Mouse (Mus musculus): ENCODE measurements around the gene Snrpd2. TPM values are rescaled to one million over a fixed set of nuclear protein-coding genes. Genes with fewer than 3 reads are reported as not detected.

Gene Snrpd2
- total RNA-seq, 4 experiments from 2014 or later, result 63.5 to 76.4 (median 68.8) TPM

DNA sequence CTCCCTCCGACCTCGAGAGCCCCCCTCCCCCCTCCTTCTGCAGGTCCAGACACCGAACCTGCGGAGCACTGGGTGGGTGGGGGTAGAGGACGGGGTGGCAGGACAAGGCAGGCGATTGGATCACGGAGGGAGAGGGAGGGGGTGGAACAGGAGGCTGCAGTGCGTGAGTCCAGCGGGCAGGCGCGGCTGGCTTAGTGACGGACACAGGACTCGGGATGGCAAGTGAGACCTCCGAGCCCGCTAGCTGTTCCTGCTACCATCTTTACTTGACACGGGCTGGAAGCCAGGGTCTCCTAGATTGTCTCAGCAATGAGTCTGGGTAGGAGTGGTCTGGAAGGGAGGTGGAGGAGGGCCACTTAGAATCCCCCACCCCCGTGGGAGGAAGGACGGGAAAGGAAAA lies 28.5 kb downstream of the Snrpd2 start:
- no peak for DNase-seq (ENCODE audit: low spot score)

DNA sequence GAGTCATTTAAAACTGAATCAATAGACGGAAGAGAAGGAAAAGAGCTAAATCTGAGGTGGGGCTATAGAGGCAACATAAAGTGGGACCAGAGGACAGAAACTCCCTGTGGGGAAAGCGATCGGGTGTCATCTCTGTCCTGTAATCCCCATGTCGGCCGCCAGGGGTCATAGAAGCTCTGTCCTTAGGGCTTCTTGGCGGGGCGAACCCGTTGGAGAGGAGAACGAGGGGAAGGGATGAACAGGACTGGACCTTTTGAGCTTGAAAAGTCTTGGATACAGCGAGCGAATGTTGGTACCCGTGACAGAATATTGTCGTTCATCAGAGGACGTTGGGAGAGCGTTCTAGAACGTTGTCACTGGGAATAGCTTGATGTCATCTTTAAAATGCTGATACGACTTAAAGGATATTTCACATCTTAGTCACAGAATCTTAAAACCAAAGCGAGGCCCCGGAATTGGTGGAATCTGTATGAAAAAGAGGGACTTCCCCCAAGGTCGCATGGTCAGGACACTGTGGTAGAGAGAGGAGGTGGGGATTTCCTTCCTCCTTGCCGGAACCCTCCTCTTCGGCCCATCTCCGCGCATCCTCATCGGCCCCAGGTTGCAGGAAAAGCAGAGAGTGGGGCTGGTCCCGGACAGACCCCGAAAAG lies 29.0 kb downstream of the Snrpd2 start:
- peak; percentile 77 for DNase-seq (ENCODE audit: low spot score)

DNA sequence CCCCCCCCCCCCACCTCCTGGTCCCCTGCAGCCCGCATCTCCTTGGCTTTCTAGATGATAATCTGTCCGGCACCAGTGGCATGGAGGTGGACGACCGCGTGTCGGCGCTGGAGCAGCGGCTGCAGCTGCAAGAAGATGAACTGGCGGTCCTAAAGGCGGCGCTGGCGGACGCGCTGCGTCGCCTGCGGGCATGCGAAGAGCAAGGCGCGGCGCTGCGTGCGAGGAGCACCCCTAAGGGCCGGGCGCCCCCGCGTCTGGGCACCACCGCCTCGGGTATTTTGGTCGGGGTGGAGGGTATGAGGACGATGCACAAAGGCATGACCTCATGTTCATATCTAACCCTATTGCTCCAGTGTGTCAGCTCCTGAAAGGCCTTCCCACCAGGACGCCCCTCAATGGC lies 29.7 kb downstream of the Snrpd2 start:
- peak; percentile 42 for DNase-seq (ENCODE audit: low spot score)

DNA sequence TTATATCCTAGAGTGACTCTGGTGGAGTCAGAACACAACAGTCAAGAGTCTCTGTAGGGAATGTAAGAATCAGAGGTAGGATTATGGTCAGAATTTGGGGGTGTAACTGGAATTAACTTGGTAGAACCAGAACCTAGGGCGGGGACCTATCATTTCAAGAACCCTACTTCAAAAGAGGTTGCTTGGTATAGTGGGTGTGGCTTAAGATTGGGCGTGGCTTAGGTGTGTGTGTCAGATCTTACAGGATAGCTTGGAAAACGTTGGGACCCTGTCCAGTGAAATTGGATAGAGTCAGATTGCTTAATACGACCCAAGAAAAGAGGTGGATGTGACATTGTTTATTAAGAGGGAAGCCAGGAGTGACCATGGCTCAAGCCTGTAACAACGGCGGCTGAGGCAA lies 30.4 kb downstream of the Snrpd2 start:
- no peak for DNase-seq (ENCODE audit: low spot score)

DNA sequence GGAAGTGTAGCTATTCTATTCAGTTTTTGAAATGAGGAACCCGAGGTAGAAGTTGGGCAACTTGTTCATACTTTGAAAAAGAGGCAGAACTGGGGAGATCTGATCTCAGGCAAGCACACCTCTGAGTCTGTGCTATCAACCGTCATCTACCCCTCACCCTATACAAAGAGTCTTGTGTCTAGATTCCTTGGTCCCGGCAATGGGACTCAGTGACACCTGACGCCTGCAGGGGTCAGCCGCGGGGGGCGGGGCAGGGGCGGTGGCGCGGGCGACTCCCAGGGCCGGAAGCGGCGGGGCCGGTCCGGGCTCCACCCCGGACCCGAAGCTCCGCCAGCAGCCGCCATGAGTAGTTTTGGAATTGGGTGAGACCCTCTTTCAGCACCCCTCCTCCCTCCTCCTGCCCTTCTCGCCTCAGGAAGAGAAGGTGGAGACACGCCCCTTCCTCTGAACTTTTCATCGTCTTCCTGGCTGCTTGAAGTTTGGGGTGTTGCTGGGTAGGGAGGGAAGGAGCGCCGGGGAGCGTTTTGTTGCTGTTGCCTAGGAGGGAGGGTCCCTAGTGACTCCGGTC lies 31.4 kb downstream of the Snrpd2 start:
- DNase-seq (ENCODE audit: low spot score), result peak; percentile 44

DNA sequence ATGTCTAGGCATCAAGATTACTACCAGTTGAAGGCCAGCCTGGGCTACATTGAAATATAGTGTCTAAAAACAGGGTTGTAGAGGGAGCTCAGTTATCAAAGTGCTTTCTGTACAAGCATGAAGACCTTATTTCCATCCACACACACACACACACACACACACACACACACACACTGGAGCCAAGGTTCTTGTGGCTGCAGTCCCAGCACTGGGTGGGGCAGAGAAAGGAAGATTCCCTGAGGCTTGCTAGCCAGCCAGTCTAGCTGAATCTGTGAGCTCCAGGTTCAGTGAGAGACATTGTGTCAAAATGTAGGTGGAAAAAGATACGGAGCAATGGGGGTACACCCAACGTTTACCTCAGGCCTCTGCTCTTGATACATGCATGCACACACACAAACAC lies 34.7 kb downstream of the Snrpd2 start:
- no peak for DNase-seq (ENCODE audit: low spot score)

DNA sequence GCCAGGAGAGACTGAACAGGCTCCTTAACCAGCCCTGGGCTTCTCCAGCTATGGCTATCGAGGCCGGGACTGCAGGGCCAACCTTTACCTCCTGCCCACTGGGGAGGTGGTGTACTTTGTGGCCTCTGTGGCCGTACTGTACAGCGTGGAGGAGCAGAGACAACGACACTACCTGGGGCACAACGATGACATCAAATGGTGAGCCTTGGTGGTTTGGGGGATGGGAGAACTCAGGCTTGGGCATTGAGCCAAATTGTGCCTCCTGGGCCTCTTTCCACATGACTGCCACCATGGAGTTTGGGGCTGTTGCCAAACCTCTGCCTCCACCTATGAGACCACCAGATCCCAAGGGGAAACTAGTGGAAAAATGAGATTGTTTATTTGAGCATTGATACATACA lies 35.2 kb downstream of the Snrpd2 start:
- no peak for DNase-seq (ENCODE audit: low spot score)

DNA sequence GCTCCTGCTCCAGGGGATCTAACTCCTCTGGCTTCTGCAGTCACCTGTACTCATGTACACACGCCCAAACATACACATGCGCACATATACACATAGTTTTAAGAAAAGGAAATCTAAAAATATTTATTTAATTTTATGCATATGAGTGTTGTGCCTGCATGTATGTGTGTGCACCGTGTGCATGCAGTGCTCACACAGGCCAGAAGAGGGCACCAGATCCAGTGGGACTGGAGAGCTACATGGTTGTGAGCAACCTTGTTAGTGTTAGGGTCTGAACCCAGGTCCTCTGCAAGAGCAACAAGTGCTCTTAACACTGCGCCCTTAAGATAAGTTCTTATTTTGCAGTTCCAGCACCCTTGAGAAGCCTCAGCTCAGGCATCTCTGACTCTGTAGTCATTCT lies 45.2 kb downstream of the Snrpd2 start:
- DNase-seq (ENCODE audit: low spot score), result no peak

DNA sequence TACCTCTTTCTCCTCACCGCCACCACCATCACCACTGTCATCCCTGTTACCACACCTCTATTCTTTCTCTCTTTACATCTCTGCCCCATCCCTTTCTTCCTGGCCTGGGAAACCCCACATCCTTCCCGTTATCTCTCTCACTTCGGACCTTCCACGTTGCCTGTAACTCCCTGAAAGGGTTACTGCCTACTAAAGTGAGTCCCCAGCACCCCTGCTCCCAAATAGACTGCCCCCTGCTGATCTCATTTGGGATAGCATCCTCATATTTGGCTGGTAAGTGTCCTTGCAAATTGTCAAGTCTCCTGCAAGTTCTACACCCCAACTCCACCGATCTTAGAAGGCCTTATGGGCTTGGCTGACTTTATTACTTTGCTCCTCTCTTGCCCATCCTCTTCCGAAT lies 47.2 kb downstream of the Snrpd2 start:
- DNase-seq (ENCODE audit: low spot score), result no peak

DNA sequence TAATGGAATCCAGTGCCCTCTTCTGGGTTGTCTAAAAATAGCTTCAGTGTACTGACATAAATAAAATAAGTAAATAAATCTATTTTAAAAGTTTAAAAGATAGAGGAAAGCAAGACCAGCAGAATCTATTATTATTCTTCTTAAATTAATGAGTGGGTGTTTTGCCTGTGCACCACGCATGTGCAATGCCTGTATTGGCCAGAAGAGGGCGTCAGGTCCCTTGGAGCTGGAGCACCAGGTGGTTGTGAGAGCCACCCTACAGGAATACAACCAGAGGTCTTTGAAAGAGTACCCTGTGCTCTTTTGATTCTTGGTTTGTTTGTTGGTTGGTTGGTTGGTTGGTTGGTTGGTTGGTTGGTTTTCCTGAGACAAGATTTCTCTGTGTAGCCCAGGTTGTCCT lies 48.5 kb downstream of the Snrpd2 start:
- no peak for DNase-seq (ENCODE audit: low spot score)

DNA sequence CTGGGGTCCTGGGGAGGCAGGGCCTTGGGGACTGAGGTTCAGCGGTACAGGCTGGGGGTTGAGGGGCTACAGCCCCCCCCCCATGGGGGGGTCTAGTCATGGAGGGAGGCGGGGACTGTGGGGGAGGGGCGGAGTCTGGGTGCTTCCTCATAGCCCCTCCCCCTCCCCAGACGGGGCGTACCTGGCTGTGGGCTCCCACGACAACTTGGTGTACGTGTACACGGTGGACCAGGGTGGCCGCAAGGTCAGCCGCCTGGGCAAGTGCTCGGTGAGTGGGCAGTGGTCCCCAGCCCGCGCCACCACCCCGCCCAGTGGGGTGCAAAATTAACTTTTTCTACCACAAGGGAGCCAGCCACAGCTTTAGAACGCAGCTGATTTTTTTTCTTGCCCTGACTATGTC lies 52.1 kb downstream of the Snrpd2 start:
- no peak for DNase-seq (ENCODE audit: low spot score)

DNA sequence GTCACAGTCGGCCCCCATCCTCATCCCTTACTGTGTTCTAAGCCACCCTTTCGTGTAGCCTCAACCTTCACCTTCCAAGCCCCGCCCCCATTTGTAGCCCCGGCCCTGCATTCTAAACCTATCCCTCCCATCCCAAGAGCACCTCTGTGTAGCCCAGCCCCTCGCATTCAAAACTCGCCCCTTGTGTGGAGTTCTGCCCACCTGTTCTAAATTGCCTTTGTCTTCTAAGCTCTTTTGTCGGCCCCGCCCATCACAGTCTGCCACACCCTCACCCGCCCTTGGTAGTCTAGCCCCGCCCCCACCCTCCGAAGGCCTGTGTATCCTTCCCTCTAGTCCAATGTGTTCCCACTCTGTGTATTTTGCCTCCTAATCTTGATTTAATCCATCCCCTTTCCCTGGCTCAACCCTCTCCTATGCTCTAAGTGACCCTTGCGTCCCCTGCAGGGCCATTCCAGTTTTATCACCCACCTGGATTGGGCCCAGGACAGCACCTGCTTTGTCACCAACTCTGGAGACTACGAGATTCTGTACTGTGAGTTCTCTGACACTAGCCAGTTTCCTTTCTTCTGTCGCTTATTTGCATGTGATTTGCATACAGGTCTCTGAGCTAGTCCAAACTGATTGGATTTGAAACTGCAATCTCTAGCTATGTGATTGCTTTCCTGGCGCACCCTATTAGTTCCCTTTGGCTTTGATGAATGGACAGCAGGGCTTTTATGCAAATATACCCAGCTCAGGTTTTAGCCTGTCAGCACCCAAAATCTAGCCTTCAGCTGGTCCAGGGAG lies 52.7 kb downstream of the Snrpd2 start:
- DNase-seq (ENCODE audit: low spot score), result no peak

Small RNAs within 50 kb of the gene (microRNA-seq; reads per million reads assigned to microRNA genes)
- 215 reads per million, percentile 68 among the genes with 10 or more reads in this experiment for gene Mir330

Other genes starting within 250 kb of the Snrpd2 start
- gene Ccdc61, start 239.3 kb upstream of the Snrpd2 start, total RNA-seq (2022), result 10 to 100 TPM in 1 of 4 experiments, 1 to 10 TPM in 3; 7.4 to 10.7 (median 8.9) TPM
- 1 to 10 TPM; 3.2 to 5.5 (median 5.1) TPM for gene Nova2, start 223.8 kb upstream of the Snrpd2 start, total RNA-seq (2022)
- not detected for gene Nanos2, start 162.3 kb upstream of the Snrpd2 start, total RNA-seq (2022)
- 1 to 10 TPM; 3.6 to 4.3 (median 4.3) TPM for gene Mypop, start 158.5 kb upstream of the Snrpd2 start, total RNA-seq (2022)
- gene Irf2bp1, start 145.7 kb upstream of the Snrpd2 start, total RNA-seq (2022), result 10 to 100 TPM; 20.6 to 24.3 (median 22.9) TPM
- gene Foxa3, start 126.2 kb upstream of the Snrpd2 start, total RNA-seq (2022), result not detected
- gene Sympk, start 125.3 kb upstream of the Snrpd2 start, total RNA-seq (2022), result 10 to 100 TPM; 79.6 to 99.9 (median 98.8) TPM
- gene Rsph6a, start 95.0 kb upstream of the Snrpd2 start, total RNA-seq (2022), result not detected
- 10 to 100 TPM; 49.9 to 57.5 (median 54.0) TPM for gene Dmwd, start 73.5 kb upstream of the Snrpd2 start, total RNA-seq (2022)
- 100 to 1,000 TPM; 532 to 655 (median 581) TPM for gene Dmpk, start 65.9 kb upstream of the Snrpd2 start, total RNA-seq (2022)
- 1 to 10 TPM; 5.8 to 9.9 (median 7.8) TPM for gene Six5, start 55.1 kb upstream of the Snrpd2 start, total RNA-seq (2022)
- not detected for gene Gm4969, start 31.4 kb upstream of the Snrpd2 start, total RNA-seq (2022)
- gene Fbxo46, start 29.9 kb upstream of the Snrpd2 start, total RNA-seq (2022), result 1 to 10 TPM; 4.2 to 6.0 (median 5.3) TPM
- gene Qpctl, start 431 bp upstream of the Snrpd2 start, total RNA-seq (2022), result 1 to 10 TPM; 4.1 to 4.7 (median 4.5) TPM
- gene Gipr, start 16.4 kb downstream of the Snrpd2 start, total RNA-seq (2022), result under 1 TPM; 0.09 to 0.29 (median 0.26) TPM
- 10 to 100 TPM; 32.0 to 45.7 (median 35.7) TPM for gene Eml2, start 26.7 kb downstream of the Snrpd2 start, total RNA-seq (2022)
- 1 to 10 TPM; 3.3 to 8.5 (median 7.4) TPM for gene Gpr4, start 62.8 kb downstream of the Snrpd2 start, total RNA-seq (2022)
- 10 to 100 TPM; 61.4 to 77.3 (median 68.1) TPM for gene Opa3, start 78.6 kb downstream of the Snrpd2 start, total RNA-seq (2022)
- 10 to 100 TPM; 18.0 to 27.2 (median 24.3) TPM for gene Vasp, start 122.1 kb downstream of the Snrpd2 start, total RNA-seq (2022)
- not detected for gene Ppm1n, start 130.3 kb downstream of the Snrpd2 start, total RNA-seq (2022)
- 100 to 1,000 TPM; 137 to 160 (median 149) TPM for gene Rtn2, start 132.9 kb downstream of the Snrpd2 start, total RNA-seq (2022)
- 1 to 10 TPM; 1.2 to 9.8 (median 5.1) TPM for gene Fosb, start 160.3 kb downstream of the Snrpd2 start, total RNA-seq (2022)
- 10 to 100 TPM; 39.8 to 46.9 (median 44.4) TPM for gene Ercc1, start 195.1 kb downstream of the Snrpd2 start, total RNA-seq (2022)
- 10 to 100 TPM in 1 of 4 experiments, 1 to 10 TPM in 3; 8.8 to 12.7 (median 9.4) TPM for gene Cd3eap, start 209.8 kb downstream of the Snrpd2 start, total RNA-seq (2022)
- 10 to 100 TPM; 31.6 to 66.7 (median 47.6) TPM for gene Ppp1r13l, start 210.0 kb downstream of the Snrpd2 start, total RNA-seq (2022)
- gene Ercc2, start 232.3 kb downstream of the Snrpd2 start, total RNA-seq (2022), result 10 to 100 TPM; 11.2 to 14.5 (median 13.2) TPM